ENCODE assay signal across 8 mouse cellular contexts in the genomic region with DNA sequence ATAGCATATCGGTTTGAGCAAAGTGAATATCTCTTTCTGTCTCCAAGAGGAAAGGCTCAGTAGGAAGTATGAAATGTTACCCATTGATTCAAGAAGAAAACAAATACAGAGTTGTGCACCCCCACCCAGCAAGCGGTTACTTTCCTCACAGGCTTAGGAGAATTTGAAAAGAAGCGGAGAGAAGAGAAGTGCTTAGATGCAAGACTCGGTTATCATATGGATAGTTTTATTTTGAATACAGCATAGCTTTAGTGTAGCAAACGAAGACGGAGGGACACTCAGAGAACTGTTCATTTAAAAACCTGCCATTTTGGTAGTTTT. TPM values are rescaled to one million over a fixed set of nuclear protein-coding genes. Genes with fewer than 3 reads are reported as not detected.
DNase-seq lines count a peak whose midpoint lies in the region; ATAC-seq and TF ChIP-seq lines count a peak whose summit lies in the region.

No protein-coding gene starts in this region.

- peak overlapping the region; percentile 96 for H3K4me2 ChIP-seq in heart, embryonic 12.5 days
- peak overlapping the region; percentile 71 for H3K4me2 ChIP-seq in hindbrain, embryonic 13.5 days

- no peak for DNase-seq in heart, adult 9 months (ENCODE audit: low spot score in 2 of 2)
- DNase-seq in midbrain, embryonic 10.5 days (ENCODE audit: low spot score) = no peak
- DNase-seq in thymus, postnatal 4 days = no peak
- DNase-seq in spleen, postnatal 4 days (ENCODE audit: low spot score in 2 of 2) = no peak
- DNase-seq in thymus, postnatal 25 days = no peak

- ATAC-seq in heart, embryonic 12.5 days (ENCODE audit: insufficient number of reproducible peaks, low FRiP score) = no peak
- no peak for ATAC-seq in hindbrain, embryonic 13.5 days (ENCODE audit: low FRiP score)

- H3K4me1 ChIP-seq in heart, embryonic 12.5 days (replicated peaks) = 0 out of 2 replicates have a peak, but pooled peaks cover 10% of the 10 kb centered on the region
- no peaks in the 10 kb centered on the region for H3K4me1 ChIP-seq in cortical plate, adult 2 months (ENCODE audit: control insufficient read depth, insufficient read depth, low read length)
- H3K4me1 ChIP-seq in hindbrain, embryonic 13.5 days (replicated peaks) = peaks cover 37% of the 10 kb centered on the region
- peaks cover 64% of the 10 kb centered on the region for H3K4me1 ChIP-seq in midbrain, embryonic 10.5 days

- TF ChIP-seq CTCF in cortical plate, adult 2 months (IDR thresholded peaks at IDR 0.05; ENCODE audit: extremely low read depth, insufficient read depth, low read length) = no peak

- no peaks in the 10 kb centered on the region for H3K9me3 ChIP-seq in heart, embryonic 12.5 days (replicated peaks)
- H3K9me3 ChIP-seq in hindbrain, embryonic 13.5 days = no peaks in the 10 kb centered on the region
- H3K9me3 ChIP-seq in midbrain, embryonic 10.5 days (replicated peaks) = no peaks in the 10 kb centered on the region

- no peak overlapping the region for H3K27ac ChIP-seq in heart, embryonic 12.5 days (ENCODE audit: poor library complexity, severe bottlenecking)
- no peak overlapping the region for H3K27ac ChIP-seq in cortical plate, adult 2 months (ENCODE audit: insufficient read depth, low read length)
- peak overlapping the region; percentile 99 for H3K27ac ChIP-seq in hindbrain, embryonic 13.5 days
- peak overlapping the region; percentile 100 for H3K27ac ChIP-seq in midbrain, embryonic 10.5 days (replicated peaks)

- WGBS in heart, embryonic 12.5 days = 10% methylated on average over 6 of the region's 6 CpGs
- 2% methylated on average over 6 of the region's 6 CpGs for WGBS in hindbrain, embryonic 13.5 days
- 0% methylated on average over 6 of the region's 6 CpGs for WGBS in midbrain, embryonic 10.5 days

- H3K4me3 ChIP-seq in heart, embryonic 12.5 days = peak overlapping the region; percentile 96
- H3K4me3 ChIP-seq in cortical plate, adult 2 months (ENCODE audit: insufficient read depth, low read length) = peak overlapping the region; percentile 6
- peak overlapping the region; percentile 76 for H3K4me3 ChIP-seq in hindbrain, embryonic 13.5 days
- peak overlapping the region; percentile 91 for H3K4me3 ChIP-seq in midbrain, embryonic 10.5 days

- no peak for TF ChIP-seq POLR2A in cortical plate, adult 2 months (IDR thresholded peaks at IDR 0.05; ENCODE audit: extremely low read depth, insufficient read depth, low read length)

- no peaks in the 10 kb centered on the region for H3K36me3 ChIP-seq in heart, embryonic 12.5 days
- no peaks in the 10 kb centered on the region for H3K36me3 ChIP-seq in hindbrain, embryonic 13.5 days
- H3K36me3 ChIP-seq in midbrain, embryonic 10.5 days = no peaks in the 10 kb centered on the region

- H3K9ac ChIP-seq in heart, embryonic 12.5 days = no peak overlapping the region
- H3K9ac ChIP-seq in hindbrain, embryonic 13.5 days = peak overlapping the region; percentile 98

- peaks cover 29% of the 10 kb centered on the region for H3K27me3 ChIP-seq in heart, embryonic 12.5 days (replicated peaks)
- H3K27me3 ChIP-seq in hindbrain, embryonic 13.5 days = no peaks in the 10 kb centered on the region
- peaks cover 20% of the 10 kb centered on the region for H3K27me3 ChIP-seq in midbrain, embryonic 10.5 days (ENCODE audit: low read depth, poor library complexity, severe bottlenecking)

RNA-seq across cellular contexts. Expression of a gene that starts 5.6 kb away (rescaled TPM):
- polyA plus RNA-seq in heart, embryonic 12.5 days (2016; fragmentation: Nextera tagmentation; extraction: Ambion mirVana) = 1.8 and 1.9 TPM in 2 replicates
- polyA plus RNA-seq in cortical plate, adult 2 months (2012; rRNA removed) = 7.9 and 8.6 TPM in 2 replicates
- 22.3 and 25.0 TPM in 2 replicates for polyA plus RNA-seq in hindbrain, embryonic 13.5 days (2015; fragmentation: Nextera tagmentation; extraction: Ambion mirVana)
- 9.2 and 13.9 TPM in 2 replicates for polyA plus RNA-seq in midbrain, embryonic 10.5 days (2016; fragmentation: Nextera tagmentation; extraction: Ambion mirVana)

Comparison
In these comparisons a context has a peak if more than half of its experiments do, and no peak if none do; other contexts are left out.
1. H3K27ac ChIP-seq: peak in hindbrain, embryonic 13.5 days (single experiment) and midbrain, embryonic 10.5 days (single experiment); none in heart, embryonic 12.5 days (single experiment) and cortical plate, adult 2 months (single experiment).
2. H3K4me3 ChIP-seq: peak in every context shown above with its lines; median percentile 96 in heart, embryonic 12.5 days; 91 in midbrain, embryonic 10.5 days; 76 in hindbrain, embryonic 13.5 days; 6 in cortical plate, adult 2 months.